9 mouse cellular contexts compared by ENCODE assay signal in genomic region chr8:92828251-92828743, GRCm38 (mm10). TPM values are rescaled to one million over a fixed set of nuclear protein-coding genes. Genes with fewer than 3 reads are reported as not detected.
DNase-seq lines count a peak whose midpoint lies in the region; ATAC-seq lines count a peak whose summit lies in the region.
"Had no signal": no experiment of that assay in that cellular context is flagged by ENCODE, and none has a peak within 500 bp of the region (broad histone marks: within the 10 kb centered on the region; RNA-seq: fewer than 3 reads in every experiment).

No protein-coding gene starts in this region.

- H3K27me3 ChIP-seq in heart, embryonic 13.5 days (replicated peaks), result peaks cover 37% of the 10 kb centered on the region
- H3K27me3 ChIP-seq in limb, embryonic 12.5 days, result peaks cover 3% of the 10 kb centered on the region; the same call in 1 of the 2 replicates
- H3K27me3 ChIP-seq in neural tube, embryonic 14.5 days (ENCODE audit: control insufficient read depth, insufficient read depth, low read length), result no peaks in the 10 kb centered on the region

- peaks cover 23% of the 10 kb centered on the region for H3K4me1 ChIP-seq in heart, embryonic 13.5 days
- peaks cover 27% of the 10 kb centered on the region for H3K4me1 ChIP-seq in limb, embryonic 12.5 days (replicated peaks)
- peaks cover 14% of the 10 kb centered on the region for H3K4me1 ChIP-seq in neural tube, embryonic 14.5 days (ENCODE audit: control insufficient read depth, insufficient read depth, low read length)

- H3K9ac ChIP-seq in heart, embryonic 13.5 days, result peak overlapping the region; percentile 83
- peak overlapping the region; percentile 86 for H3K9ac ChIP-seq in limb, embryonic 12.5 days (replicated peaks)
- H3K9ac ChIP-seq in neural tube, embryonic 14.5 days (replicated peaks; ENCODE audit: low read depth, low read length), result no peak overlapping the region

- peak overlapping the region; percentile 68 for H3K4me2 ChIP-seq in heart, embryonic 13.5 days
- peak overlapping the region; percentile 73 for H3K4me2 ChIP-seq in limb, embryonic 12.5 days
- H3K4me2 ChIP-seq in neural tube, embryonic 14.5 days (ENCODE audit: low read depth, low read length), result peak overlapping the region; percentile 62

- peaks cover 29% of the 10 kb centered on the region for H3K36me3 ChIP-seq in heart, embryonic 13.5 days
- H3K36me3 ChIP-seq in limb, embryonic 12.5 days, result peaks cover 31% of the 10 kb centered on the region
- H3K36me3 ChIP-seq in neural tube, embryonic 14.5 days (ENCODE audit: control insufficient read depth, insufficient read depth, low read length), result no peaks in the 10 kb centered on the region

- DNase-seq in left cerebral cortex, postnatal 10 days (ENCODE audit: extremely low spot score in 1 of 2, low spot score in 2 of 2), result peak; percentile 50 to 75
- DNase-seq in left cerebral cortex, adult 9 months (ENCODE audit: low spot score in 2 of 2), result no peak
- DNase-seq in fibroblast of lung, adult 2 months (ENCODE audit: low read depth), result peak; percentile 81
- no peak for DNase-seq in layer of hippocampus, adult 8-10 months (ENCODE audit: low spot score in 2 of 2)

- peak overlapping the region; percentile 89 for H3K27ac ChIP-seq in heart, embryonic 13.5 days (replicated peaks)
- peak overlapping the region; percentile 95 for H3K27ac ChIP-seq in limb, embryonic 12.5 days
- no peak overlapping the region for H3K27ac ChIP-seq in neural tube, embryonic 14.5 days (ENCODE audit: low read depth, low read length)

- WGBS in heart, embryonic 13.5 days, result 33% methylated on average over 15 of the region's 15 CpGs
- WGBS in limb, embryonic 12.5 days, result 20% methylated on average over 15 of the region's 15 CpGs
- 45% methylated on average over 15 of the region's 15 CpGs for WGBS in neural tube, embryonic 14.5 days

- H3K4me3 ChIP-seq in heart, embryonic 13.5 days, result peak overlapping the region; percentile 60
- H3K4me3 ChIP-seq in limb, embryonic 12.5 days (replicated peaks), result peak overlapping the region; percentile 68
- peak overlapping the region; percentile 41; the same call in 1 of the 2 replicates for H3K4me3 ChIP-seq in neural tube, embryonic 14.5 days (ENCODE audit: low read depth, low read length)

- no peaks in the 10 kb centered on the region for H3K9me3 ChIP-seq in heart, embryonic 13.5 days
- no peaks in the 10 kb centered on the region for H3K9me3 ChIP-seq in limb, embryonic 12.5 days
- no peaks in the 10 kb centered on the region for H3K9me3 ChIP-seq in neural tube, embryonic 14.5 days (ENCODE audit: control insufficient read depth, low read length)

- ATAC-seq in heart, embryonic 13.5 days (ENCODE audit: extremely low read depth, insufficient number of reproducible peaks, low FRiP score, low TSS enrichment), result no peak
- ATAC-seq in limb, embryonic 12.5 days (ENCODE audit: insufficient number of reproducible peaks, insufficient read depth, low FRiP score, low TSS enrichment, low read depth), result peak; percentile 65; the same call in 1 of the 2 replicates
- peak; percentile 69; the same call in 1 of the 2 replicates for ATAC-seq in neural tube, embryonic 14.5 days (ENCODE audit: low read depth)
- ATAC-seq in cerebellum, adult (ENCODE audit: insufficient number of reproducible peaks, low FRiP score, low TSS enrichment), result no peak

- intact Hi-C loops in left cerebral cortex, postnatal 10 days (cut with DNase I), result no loop called here

RNA-seq across cellular contexts. Expression of gene Mmp2, which starts 1.2 kb away (rescaled TPM):
- 1 to 10 TPM; 6.1 to 6.6 TPM for total RNA-seq in left cerebral cortex, postnatal 10 days (2021)
- polyA plus RNA-seq in heart, embryonic 13.5 days (2015; fragmentation: Nextera tagmentation; extraction: Ambion mirVana), result 109 and 112 TPM in 2 replicates
- polyA plus RNA-seq in limb, embryonic 12.5 days (2016; fragmentation: Nextera tagmentation; extraction: Ambion mirVana), result 211 and 218 TPM in 2 replicates
- 16.9 and 42.8 TPM in 2 replicates for polyA plus RNA-seq in neural tube, embryonic 14.5 days (2014; fragmentation: Nextera tagmentation; extraction: Ambion mirVana)
- 1 to 10 TPM; 2.0 to 4.5 (median 2.4) TPM for total RNA-seq in layer of hippocampus, adult 8-10 months (2022)
- total RNA-seq: neutrophil, adult 5-6 weeks had no signal

RNA-seq across cellular contexts. Expression of gene Lpcat2, which starts 26.8 kb away (rescaled TPM):
- 10 to 100 TPM in 1 of 2 experiments, 1 to 10 TPM in 1; 8.9 to 11.2 TPM for total RNA-seq in left cerebral cortex, postnatal 10 days (2021)
- 3.5 and 3.9 TPM in 2 replicates for polyA plus RNA-seq in heart, embryonic 13.5 days (2015; fragmentation: Nextera tagmentation; extraction: Ambion mirVana)
- polyA plus RNA-seq in limb, embryonic 12.5 days (2016; fragmentation: Nextera tagmentation; extraction: Ambion mirVana), result 10.5 and 11.0 TPM in 2 replicates
- polyA plus RNA-seq in neural tube, embryonic 14.5 days (2014; fragmentation: Nextera tagmentation; extraction: Ambion mirVana), result 13.1 and 13.8 TPM in 2 replicates
- total RNA-seq in layer of hippocampus, adult 8-10 months (2022), result 10 to 100 TPM in 3 of 4 experiments, 1 to 10 TPM in 1; 8.8 to 18.9 (median 13.6) TPM

Comparison
In these comparisons a context has a peak if more than half of its experiments do, and no peak if none do; other contexts are left out.
1. DNase-seq: peak in left cerebral cortex, postnatal 10 days (2 of 2) and fibroblast of lung, adult 2 months (single experiment); none in left cerebral cortex, adult 9 months (0 of 2) and layer of hippocampus, adult 8-10 months (0 of 2).
2. ATAC-seq: peak in limb, embryonic 12.5 days (single experiment) and neural tube, embryonic 14.5 days (single experiment); none in heart, embryonic 13.5 days (single experiment) and cerebellum, adult (single experiment).
3. Peak in every context shown above with its lines, with median percentiles within 50 percentile points of each other: H3K4me2 ChIP-seq and H3K4me3 ChIP-seq.